Mouse (Mus musculus) lung, postnatal 0 days (tissue): Measurements from ENCODE around the gene Lmntd1.

Experiments used
- CTCF ChIP-seq: IDR thresholded peaks from 2 replicates; pipeline ENCODE4 v1.5.1; 2016; ENCODE audit warnings: antibody characterized with exemption, mild to moderate bottlenecking
- EP300 ChIP-seq: IDR thresholded peaks from 2 replicates; pipeline ENCODE4 v1.6.1; 2016; ENCODE audit warnings: antibody characterized with exemption, mild to moderate bottlenecking, control low read depth

- TF ChIP-seq CTCF (no peak), EP300 (no peak)
Observed at GRCm38 (mm10) chr6:145370302-145370701, 243.8 kb downstream of the Lmntd1 start.
